Mouse (Mus musculus) left cerebral cortex, adult 2 months (tissue): ENCODE data around the gene Timd2. TPM values are rescaled to one million over a fixed set of nuclear protein-coding genes. Genes with fewer than 3 reads are reported as not detected.
"Not testable (repeated sequence)": the region's sequence is repeated elsewhere in the genome, so short reads cannot be mapped to it uniquely, and the experiment has no call there.

Experiments used
- DNase-seq, 2 experiments: peaks; one replicate each; pipeline ENCODE4 v3.0.0; 2021 to 2022; ENCODE audit warnings: low spot score in 2 of 2, mixed read lengths in 1 of 2; ENCODE audit errors: extremely low spot score in 1 of 2
- H3K27ac ChIP-seq: fragments of 200-600 bp; 2 replicates; pipeline ENCODE4 v1.8.1; 2022
- H3K4me3 ChIP-seq: fragments of 200-600 bp; 2 replicates; pipeline ENCODE4 v1.8.1; 2022
- CTCF ChIP-seq: fragments of 200-600 bp; IDR thresholded peaks from 2 replicates; pipeline ENCODE4 v1.8.1; 2022; ENCODE audit warnings: antibody characterized with exemption, mild to moderate bottlenecking, moderate library complexity
- intact Hi-C: fragments of 180-260 bp; cut with DNase I; formaldehyde crosslinking; loops from one replicate; pipeline ENCODE4 v1.15.1; 2025
- total RNA-seq, 2 experiments: library from RNA; stranded (reverse); gene quantifications; 2 replicates each; pipeline ENCODE4 v1.2.3; 2021

Timd2 gene
- total RNA-seq, 2 experiments from 2014 or later = not detected

- no peak overlapping the region for H3K4me3 ChIP-seq
- intact Hi-C loops = no loop called here
- DNase-seq = no peak
- no peak overlapping the region for H3K27ac ChIP-seq
- TF ChIP-seq CTCF = no peak
Measured at GRCm38 (mm10) chr11:46698830-46699229, 8.0 kb downstream of the Timd2 start.

- no peak overlapping the region for H3K4me3 ChIP-seq
- intact Hi-C loops = no loop called here
- no peak for TF ChIP-seq CTCF
- DNase-seq = no peak
- no peak overlapping the region for H3K27ac ChIP-seq
Measured at GRCm38 (mm10) chr11:46698278-46698655, 8.6 kb downstream of the Timd2 start.

- H3K27ac ChIP-seq = no peak overlapping the region
- no peak overlapping the region for H3K4me3 ChIP-seq
- TF ChIP-seq CTCF = no peak
- intact Hi-C loops = no loop called here
- DNase-seq = no peak
Measured at GRCm38 (mm10) chr11:46697433-46698277, 9.2 kb downstream of the Timd2 start.

- H3K4me3 ChIP-seq, H3K27ac ChIP-seq, intact Hi-C loops, DNase-seq: not testable (repeated sequence)
Measured at GRCm38 (mm10) chr11:46695849-46696248, 11.0 kb downstream of the Timd2 start.

- intact Hi-C loops = no loop called here
Measured at GRCm38 (mm10) chr11:46690136-46690535, 16.7 kb downstream of the Timd2 start.

GRCm38 (mm10) chr11:46683723-46684122 is 23.1 kb downstream of the Timd2 start:
- no peak for DNase-seq
- intact Hi-C loops = no loop called here
- no peak overlapping the region for H3K4me3 ChIP-seq

More at GRCm38 (mm10) chr11:46690136-46690535, 16.7 kb downstream of the Timd2 start:
- no peak overlapping the region for H3K4me3 ChIP-seq
- DNase-seq = no peak
- no peak for TF ChIP-seq CTCF
- no peak overlapping the region for H3K27ac ChIP-seq

GRCm38 (mm10) chr11:46682842-46683241 is 24.0 kb downstream of the Timd2 start:
- intact Hi-C loops = no loop called here
- H3K4me3 ChIP-seq = no peak overlapping the region
- TF ChIP-seq CTCF = no peak
- no peak for DNase-seq
- no peak overlapping the region for H3K27ac ChIP-seq

More at GRCm38 (mm10) chr11:46683723-46684122, 23.1 kb downstream of the Timd2 start:
- no peak overlapping the region for H3K27ac ChIP-seq
- TF ChIP-seq CTCF = no peak

GRCm38 (mm10) chr11:46667938-46668337 is 38.9 kb downstream of the Timd2 start:
- Histone ChIP-seq H3K4me3 (no peak overlapping the region), H3K27ac (no peak overlapping the region)
- no peak for DNase-seq
- TF ChIP-seq CTCF = no peak
- intact Hi-C loops = loop anchor here (5.0 kb wide), 1 partner anchor 226 kb away; no protein-coding TSS in a partner anchor

GRCm38 (mm10) chr11:46667105-46667504 is 39.8 kb downstream of the Timd2 start:
- DNase-seq = no peak
- H3K4me3 ChIP-seq = no peak overlapping the region
- intact Hi-C loops = loop anchor here (5.0 kb wide), 1 partner anchor 225 kb away; no protein-coding TSS in a partner anchor
- H3K27ac ChIP-seq = no peak overlapping the region
- TF ChIP-seq CTCF = no peak

GRCm38 (mm10) chr11:46665599-46666522 is 41.0 kb downstream of the Timd2 start:
- peak; percentile 51 for TF ChIP-seq CTCF
- H3K27ac ChIP-seq = no peak overlapping the region
- DNase-seq = no peak
- intact Hi-C loops = loop anchor here (5.0 kb wide), 1 partner anchor 224 kb away; no protein-coding TSS in a partner anchor
- H3K4me3 ChIP-seq = no peak overlapping the region

- H3K4me3 ChIP-seq = no peak overlapping the region
- intact Hi-C loops = no loop called here
- TF ChIP-seq CTCF = no peak
- no peak for DNase-seq
- H3K27ac ChIP-seq = no peak overlapping the region
Measured at GRCm38 (mm10) chr11:46663215-46663614, 43.6 kb downstream of the Timd2 start.

- Histone ChIP-seq H3K4me3 (no peak overlapping the region), H3K27ac (no peak overlapping the region)
- DNase-seq = no peak
- no peak for TF ChIP-seq CTCF
- intact Hi-C loops = no loop called here
Measured at GRCm38 (mm10) chr11:46652476-46652875, 54.4 kb downstream of the Timd2 start.

GRCm38 (mm10) chr11:46649655-46650054 is 57.2 kb downstream of the Timd2 start:
- H3K4me3 ChIP-seq, H3K27ac ChIP-seq, DNase-seq: not testable (repeated sequence)
- intact Hi-C loops = loop anchor here (1.0 kb wide), 2 partner anchors 22 to 103 kb away; no protein-coding TSS in a partner anchor
